Mouse (Mus musculus) stomach, postnatal 0 days (tissue): ENCODE results near the gene Kif4. TPM values are rescaled to one million over a fixed set of nuclear protein-coding genes. Genes with fewer than 3 reads are reported as not detected.

ENCODE experiments used
- ATAC-seq: fragments of 200-750 bp; cut with Nextera tagmentation; 2 replicates; pipeline ENCODE4 v1.8.0; 2017; ENCODE audit not compliant: low FRiP score, low TSS enrichment
- DNase-seq: peaks from one replicate; pipeline ENCODE4 v3.0.0-alpha.2; 2016; ENCODE audit warnings: low spot score
- H3K27ac ChIP-seq: fragments of 300-500 bp; sonication (generic); replicated peaks from 2 replicates; pipeline ENCODE4 v1.5.1; 2014; ENCODE audit warnings: mild to moderate bottlenecking, control low read depth
- H3K27me3 ChIP-seq: fragments of 300-500 bp; sonication (generic); 2 replicates; pipeline ENCODE4 v1.6.1; 2014; ENCODE audit warnings: low read length; ENCODE audit not compliant: control insufficient read depth, insufficient read depth
- H3K36me3 ChIP-seq: fragments of 300-500 bp; sonication (generic); 2 replicates; pipeline ENCODE4 v1.6.1; 2014; ENCODE audit warnings: low read length, mixed read lengths; ENCODE audit not compliant: control insufficient read depth, insufficient read depth
- H3K4me1 ChIP-seq: fragments of 300-500 bp; sonication (generic); replicated peaks from 2 replicates; pipeline ENCODE4 v1.6.1; 2014; ENCODE audit warnings: antibody characterized with exemption; ENCODE audit not compliant: control insufficient read depth, insufficient read depth
- H3K4me2 ChIP-seq: fragments of 300-500 bp; sonication (generic); replicated peaks from 2 replicates; pipeline ENCODE4 v1.6.1; 2014; ENCODE audit warnings: low read depth, mild to moderate bottlenecking, control low read depth, moderate library complexity
- H3K4me3 ChIP-seq: fragments of 300-500 bp; sonication (generic); 2 replicates; pipeline ENCODE4 v1.5.1; 2014; ENCODE audit warnings: low read depth, low read length, control low read depth
- H3K9ac ChIP-seq: fragments of 300-500 bp; sonication (generic); 2 replicates; pipeline ENCODE4 v1.6.1; 2014; ENCODE audit warnings: mild to moderate bottlenecking, low read length, control low read depth, mixed read lengths
- H3K9me3 ChIP-seq: fragments of 300-500 bp; sonication (generic); 2 replicates; pipeline ENCODE4 v1.6.1; 2016; ENCODE audit warnings: low read length; ENCODE audit not compliant: control insufficient read depth
- CTCF ChIP-seq: IDR thresholded peaks from 2 replicates; pipeline ENCODE4 v1.5.1; 2016; ENCODE audit warnings: antibody characterized with exemption, low read depth, mild to moderate bottlenecking, moderate library complexity
- EP300 ChIP-seq: optimal IDR thresholded peaks from 2 replicates; pipeline ENCODE3; 2016; ENCODE audit warnings: antibody characterized with exemption
- WGBS: fragments of 180-500 bp; shearing (Covaris S2); extraction: QIAGEN DNeasy Blood & Tissue Kit; methylation state at CpG from one replicate; pipeline ENCODE4 v1.1.7; 2014; 5-methylcytosine and 5-hydroxymethylcytosine counted together
- polyA plus RNA-seq: library from polyadenylated mRNA; unstranded; fragments of >200 nt; fragmentation: Nextera tagmentation; extraction: Ambion mirVana; gene quantifications from 2 replicates; pipeline ENCODE4 v1.2.1, GENCODE M21; 2015

Gene Kif4
- polyA plus RNA-seq, 1 experiment from 2014 or later = 4.8 TPM

- DNase-seq (no peak), ATAC-seq (no peak)
- WGBS = 55% methylated on average over 2 of the region's 2 CpGs
- H3K36me3 ChIP-seq = no peaks in the 10 kb centered on the region
- no peak overlapping the region for H3K27ac ChIP-seq
- H3K27me3 ChIP-seq = no peaks in the 10 kb centered on the region
- no peaks in the 10 kb centered on the region for H3K9me3 ChIP-seq
- no peak for TF ChIP-seq EP300
- TF ChIP-seq CTCF = peak; percentile 45
- H3K9ac ChIP-seq = no peak overlapping the region
- H3K4me2 ChIP-seq = no peak overlapping the region
- no peaks in the 10 kb centered on the region for H3K4me1 ChIP-seq
- no peak overlapping the region for H3K4me3 ChIP-seq
These were observed 4.2 kb upstream of the Kif4 start for GRCm38 (mm10) chrX:100621366-100621765.

- ATAC-seq (no peak), DNase-seq (no peak)
- TF ChIP-seq EP300 (no peak), CTCF (no peak)
- Histone ChIP-seq H3K36me3 (no peaks in the 10 kb centered on the region), H3K4me1 (no peaks in the 10 kb centered on the region), H3K27me3 (no peaks in the 10 kb centered on the region), H3K4me2 (no peak overlapping the region), H3K27ac (no peak overlapping the region), H3K4me3 (no peak overlapping the region), H3K9ac (no peak overlapping the region), H3K9me3 (no peaks in the 10 kb centered on the region)
- 98% methylated on average over 4 of the region's 4 CpGs for WGBS
These were observed 1.3 kb upstream of the Kif4 start for GRCm38 (mm10) chrX:100624242-100624641.

- 31% methylated on average over 7 of the region's 7 CpGs for WGBS
- no peak for ATAC-seq
- Histone ChIP-seq H3K4me1 (no peaks in the 10 kb centered on the region), H3K27me3 (no peaks in the 10 kb centered on the region), H3K9me3 (no peaks in the 10 kb centered on the region), H3K4me2 (peak overlapping the region; percentile 57), H3K36me3 (no peaks in the 10 kb centered on the region), H3K27ac (no peak overlapping the region), H3K4me3 (peak overlapping the region; percentile 54), H3K9ac (peak overlapping the region; percentile 51; the same call in 1 of the 2 replicates)
- no peak for DNase-seq
- TF ChIP-seq CTCF = no peak
These were observed 391 bp upstream of the Kif4 start for GRCm38 (mm10) chrX:100625146-100625545.

- Histone ChIP-seq H3K36me3 (no peaks in the 10 kb centered on the region), H3K27ac (peak within 1 kb of the TSS; percentile 45; the same call in 1 of the 2 replicates), H3K9me3 (no peaks in the 10 kb centered on the region), H3K9ac (peak within 1 kb of the TSS; percentile 57), H3K4me1 (no peaks in the 10 kb centered on the region), H3K4me3 (peak within 1 kb of the TSS; percentile 54), H3K27me3 (no peaks in the 10 kb centered on the region), H3K4me2 (peak within 1 kb of the TSS; percentile 79)
- TF ChIP-seq CTCF (no peak), EP300 (no peak)
- WGBS = 17% methylated on average over 57 of the region's 62 CpGs
- peak; percentile 92 for DNase-seq
- ATAC-seq = peak; percentile 100
These were observed 561 bp downstream of the Kif4 start, which contains the start of gene Pdzd11 for GRCm38 (mm10) chrX:100625802-100626793. Gene Pdzd11, minus strand, starts transcription at chrX:100626568.

GRCm38 (mm10) chrX:100629076-100629475, 3.5 kb downstream of the Kif4 start:
- Histone ChIP-seq H3K9ac (no peak overlapping the region), H3K4me1 (no peaks in the 10 kb centered on the region), H3K9me3 (no peaks in the 10 kb centered on the region), H3K4me3 (no peak overlapping the region), H3K36me3 (no peaks in the 10 kb centered on the region), H3K27ac (no peak overlapping the region), H3K4me2 (no peak overlapping the region), H3K27me3 (no peaks in the 10 kb centered on the region)
- 89% methylated on average over 2 of the region's 2 CpGs for WGBS
- TF ChIP-seq EP300 (no peak), CTCF (no peak)
- no peak for ATAC-seq
- DNase-seq = no peak

GRCm38 (mm10) chrX:100638477-100638876, 12.9 kb downstream of the Kif4 start:
- 88% methylated on average over 8 of the region's 8 CpGs for WGBS
- DNase-seq (no peak), ATAC-seq (no peak)
- no peaks in the 10 kb centered on the region for H3K9me3 ChIP-seq
- H3K9ac ChIP-seq = no peak overlapping the region
- H3K27me3 ChIP-seq = no peaks in the 10 kb centered on the region
- H3K27ac ChIP-seq = no peak overlapping the region
- H3K4me1 ChIP-seq = no peaks in the 10 kb centered on the region
- no peak overlapping the region for H3K4me2 ChIP-seq
- H3K4me3 ChIP-seq = no peak overlapping the region
- no peak for TF ChIP-seq CTCF
- TF ChIP-seq EP300 = no peak
- no peaks in the 10 kb centered on the region for H3K36me3 ChIP-seq
